In genomic region chr2:77518693-77519092, GRCm38 (mm10) we compare ENCODE assay signal across 8 mouse cellular contexts.
DNase-seq lines count a peak whose midpoint lies in the region; ATAC-seq and TF ChIP-seq lines count a peak whose summit lies in the region.

No protein-coding gene starts in this region.

- H3K4me3 ChIP-seq in gastrocnemius, adult 2 months: peak overlapping the region; percentile 70
- peak overlapping the region; percentile 32 for H3K4me3 ChIP-seq in forebrain, embryonic 11.5 days (ENCODE audit: low read depth, low read length)
- H3K4me3 ChIP-seq in kidney, embryonic 16.5 days (ENCODE audit: low read length): peak overlapping the region; percentile 49
- H3K4me3 ChIP-seq in midbrain, embryonic 13.5 days (replicated peaks): peak overlapping the region; percentile 39

- H3K27me3 ChIP-seq in forebrain, embryonic 11.5 days (ENCODE audit: control insufficient read depth, insufficient read depth, low read length): no peaks in the 10 kb centered on the region
- no peaks in the 10 kb centered on the region for H3K27me3 ChIP-seq in kidney, embryonic 16.5 days (ENCODE audit: insufficient read depth, low read length)
- 0 out of 2 replicates have a peak, but pooled peaks cover 2% of the 10 kb centered on the region for H3K27me3 ChIP-seq in midbrain, embryonic 13.5 days

- no peaks in the 10 kb centered on the region for H3K36me3 ChIP-seq in forebrain, embryonic 11.5 days (ENCODE audit: control insufficient read depth, insufficient read depth, low read length)
- no peaks in the 10 kb centered on the region for H3K36me3 ChIP-seq in kidney, embryonic 16.5 days (ENCODE audit: insufficient read depth, low read length)
- H3K36me3 ChIP-seq in midbrain, embryonic 13.5 days: no peaks in the 10 kb centered on the region

- no peaks in the 10 kb centered on the region; the same call in 1 of the 2 replicates for H3K4me1 ChIP-seq in forebrain, embryonic 11.5 days (replicated peaks; ENCODE audit: control insufficient read depth, insufficient read depth, low read length)
- peaks cover 10% of the 10 kb centered on the region for H3K4me1 ChIP-seq in kidney, embryonic 16.5 days (ENCODE audit: insufficient read depth, low read length)
- peaks cover 25% of the 10 kb centered on the region for H3K4me1 ChIP-seq in midbrain, embryonic 13.5 days (replicated peaks)

- peak overlapping the region; percentile 70 for H3K4me2 ChIP-seq in forebrain, embryonic 11.5 days (ENCODE audit: low read depth, low read length, severe bottlenecking)
- peak overlapping the region; percentile 61 for H3K4me2 ChIP-seq in kidney, embryonic 16.5 days (replicated peaks; ENCODE audit: low read depth, low read length)
- H3K4me2 ChIP-seq in midbrain, embryonic 13.5 days (replicated peaks): peak overlapping the region; percentile 59

- peak; percentile 57; the same call in 1 of the 2 replicates for ATAC-seq in forebrain, embryonic 11.5 days (replicated peaks; ENCODE audit: low FRiP score)
- peak; percentile 57; the same call in 1 of the 2 replicates for ATAC-seq in kidney, embryonic 16.5 days (ENCODE audit: low FRiP score, low TSS enrichment)
- peak; percentile 36; the same call in 1 of the 2 replicates for ATAC-seq in midbrain, embryonic 13.5 days

- peak; percentile 9; the same call in 1 of the 2 replicates for TF ChIP-seq CTCF in gastrocnemius, adult 2 months (IDR thresholded peaks at IDR 0.05)

- H3K9ac ChIP-seq in forebrain, embryonic 11.5 days (ENCODE audit: low read length): no peak overlapping the region
- peak overlapping the region; percentile 33; the same call in 1 of the 2 replicates for H3K9ac ChIP-seq in kidney, embryonic 16.5 days (replicated peaks; ENCODE audit: low read length)
- H3K9ac ChIP-seq in midbrain, embryonic 13.5 days (replicated peaks): no peak overlapping the region

- no peak for DNase-seq in gastrocnemius, adult 2 months
- DNase-seq in gastrocnemius, postnatal 25 days: no peak
- no peak for DNase-seq in forebrain, embryonic 11.5 days (ENCODE audit: low spot score)
- no peak for DNase-seq in spleen, postnatal 4 days (ENCODE audit: low spot score in 2 of 2)
- DNase-seq in testis, postnatal 10 days (ENCODE audit: low spot score): no peak
- DNase-seq in urinary bladder, postnatal 14 days (ENCODE audit: low spot score): no peak

- peak overlapping the region; percentile 60; the same call in 1 of the 2 replicates for H3K27ac ChIP-seq in gastrocnemius, adult 2 months
- no peak overlapping the region for H3K27ac ChIP-seq in forebrain, embryonic 11.5 days (ENCODE audit: low read depth, low read length)
- H3K27ac ChIP-seq in kidney, embryonic 16.5 days (ENCODE audit: low read length): no peak overlapping the region
- H3K27ac ChIP-seq in midbrain, embryonic 13.5 days: no peak overlapping the region

- H3K9me3 ChIP-seq in forebrain, embryonic 11.5 days (ENCODE audit: control insufficient read depth, low read length): no peaks in the 10 kb centered on the region
- H3K9me3 ChIP-seq in kidney, embryonic 16.5 days (ENCODE audit: low read length): no peaks in the 10 kb centered on the region
- H3K9me3 ChIP-seq in midbrain, embryonic 13.5 days: no peaks in the 10 kb centered on the region

- 7% methylated on average over 8 of the region's 8 CpGs for WGBS in forebrain, embryonic 11.5 days
- WGBS in kidney, embryonic 16.5 days: 10% methylated on average over 8 of the region's 8 CpGs
- WGBS in midbrain, embryonic 13.5 days: 6% methylated on average over 8 of the region's 8 CpGs

- intact Hi-C loops in gastrocnemius, adult 2 months (cut with DNase I): no loop called here
